Mouse (Mus musculus) retina, postnatal 7 days (tissue): ENCODE measurements around the gene Myo18a.

Experiments
- DNase-seq: peaks from one replicate; pipeline ENCODE4 v3.0.0-alpha.2; 2012; ENCODE audit warnings: low read depth, low spot score

Gene Myo18a

DNA sequence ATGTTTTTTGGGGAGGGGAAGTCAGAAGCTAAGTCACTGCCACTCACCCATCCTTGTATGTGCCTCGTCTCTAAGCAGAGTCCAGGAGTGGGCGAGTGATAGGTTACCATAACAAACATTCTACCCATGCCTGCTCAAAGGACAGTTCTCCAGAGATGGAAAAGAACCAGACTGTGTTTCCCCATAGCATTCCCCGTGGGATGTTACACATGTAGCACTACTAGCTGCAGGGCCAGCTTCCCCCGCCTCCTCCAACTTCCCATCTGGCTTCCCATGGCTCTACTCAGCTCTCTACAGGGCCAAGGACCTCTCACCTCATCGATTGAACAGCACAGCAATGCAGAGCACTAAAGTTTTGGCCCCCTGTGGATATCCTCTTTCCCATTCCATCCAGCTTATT is 32.2 kb downstream of the Myo18a start:
- no peak for DNase-seq

GRCm38 (mm10) chr11:77800491-77800868 is 37.4 kb downstream of the Myo18a start:
- no peak for DNase-seq

- no peak for DNase-seq
Observed at GRCm38 (mm10) chr11:77800869-77801701, 38.0 kb downstream of the Myo18a start.

DNA sequence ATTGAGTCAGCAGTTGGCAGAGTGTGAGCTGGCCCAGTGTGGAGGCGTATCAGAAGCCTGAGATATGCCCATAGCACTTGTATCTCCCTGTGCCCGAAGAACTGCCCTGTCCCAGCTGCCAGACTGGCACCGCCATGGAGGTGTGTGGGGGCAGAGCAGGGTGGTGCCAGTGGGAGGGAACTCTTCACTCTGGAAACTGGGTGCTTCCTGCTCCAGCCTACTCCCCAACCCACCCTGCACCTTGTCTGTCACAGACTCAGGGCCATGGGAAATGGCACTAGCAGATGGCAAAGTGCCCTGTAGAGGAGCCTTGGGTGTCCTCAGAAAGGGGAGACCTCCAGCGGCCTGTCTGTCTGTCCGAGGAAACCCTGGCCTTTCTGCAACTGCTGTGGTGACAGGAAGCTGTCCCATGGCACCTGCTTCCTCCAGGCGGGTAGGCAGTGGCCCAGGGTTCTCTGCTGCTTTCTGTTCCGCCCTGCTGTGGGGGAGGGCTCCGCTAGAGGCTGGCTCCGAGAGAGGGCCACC is 39.4 kb downstream of the Myo18a start:
- no peak for DNase-seq

GRCm38 (mm10) chr11:77806218-77806617 is 43.2 kb downstream of the Myo18a start:
- no peak for DNase-seq

GRCm38 (mm10) chr11:77806855-77807254 is 43.8 kb downstream of the Myo18a start:
- no peak for DNase-seq

GRCm38 (mm10) chr11:77808051-77808465 is 45.0 kb downstream of the Myo18a start:
- no peak for DNase-seq

- no peak for DNase-seq
Observed at GRCm38 (mm10) chr11:77809215-77809614, 46.2 kb downstream of the Myo18a start.

DNA sequence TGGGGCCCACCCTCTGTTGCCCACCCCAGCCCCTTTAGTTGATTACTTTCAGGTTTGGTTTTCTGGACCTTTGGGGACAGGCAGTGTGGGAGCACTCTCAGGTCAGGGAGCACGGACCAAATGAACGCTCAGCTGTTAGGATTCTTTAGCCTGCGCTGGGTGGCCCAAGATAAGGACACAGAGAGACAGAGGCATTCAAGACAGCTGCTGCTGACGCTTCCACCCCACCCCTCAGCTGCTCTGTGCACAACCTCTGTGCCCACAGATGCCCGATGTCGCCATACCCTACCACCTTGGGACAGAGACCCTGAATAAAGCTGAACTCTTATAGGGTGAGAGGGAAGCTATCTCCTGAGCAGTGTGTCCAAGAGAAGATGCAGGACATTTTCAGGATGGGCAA is 47.0 kb downstream of the Myo18a start:
- DNase-seq: no peak

DNA sequence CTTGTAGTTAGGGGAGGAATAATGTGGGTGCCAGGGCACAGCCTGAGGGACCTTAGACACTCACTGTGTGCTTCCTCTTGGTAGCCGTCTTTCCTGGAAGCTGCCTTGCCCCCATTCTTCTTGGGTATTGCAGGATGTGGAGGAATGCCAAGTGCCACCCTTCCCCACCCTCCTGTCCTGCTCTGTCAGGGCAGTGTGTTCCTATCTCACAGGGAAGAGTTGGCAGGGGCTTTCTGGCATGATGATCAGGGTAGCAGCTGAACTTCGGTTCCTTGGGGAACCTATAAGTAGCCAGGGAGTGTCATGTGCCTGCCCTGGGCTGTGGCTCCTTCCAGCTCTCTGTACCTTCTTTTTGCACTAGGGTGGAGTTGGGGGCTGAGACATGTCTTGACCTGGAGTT is 50.9 kb downstream of the Myo18a start:
- no peak for DNase-seq

DNA sequence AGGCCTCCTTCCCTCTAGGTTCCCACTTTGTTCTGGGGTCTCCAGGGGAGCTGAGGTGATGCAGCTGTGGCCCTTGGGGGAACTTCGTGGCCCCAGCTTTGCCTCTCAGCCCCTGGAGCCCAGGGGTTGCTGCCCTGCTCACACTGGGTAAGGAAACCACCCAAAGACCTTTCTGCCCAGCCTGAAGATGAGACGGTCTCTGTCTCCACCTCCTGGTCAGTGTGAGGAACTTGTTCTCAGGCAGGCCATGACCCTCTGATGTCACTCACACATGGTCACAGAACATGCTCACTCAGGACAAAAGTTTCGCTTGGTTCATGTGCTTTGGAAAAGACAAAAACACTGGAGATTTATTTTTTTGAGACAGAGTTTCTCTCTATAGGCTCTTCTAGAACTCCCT is 53.0 kb downstream of the Myo18a start:
- peak; percentile 80 for DNase-seq

- no peak for DNase-seq
Observed at GRCm38 (mm10) chr11:77821648-77822047, 58.6 kb downstream of the Myo18a start.

GRCm38 (mm10) chr11:77822781-77823180 is 59.7 kb downstream of the Myo18a start:
- peak; percentile 54 for DNase-seq

DNA sequence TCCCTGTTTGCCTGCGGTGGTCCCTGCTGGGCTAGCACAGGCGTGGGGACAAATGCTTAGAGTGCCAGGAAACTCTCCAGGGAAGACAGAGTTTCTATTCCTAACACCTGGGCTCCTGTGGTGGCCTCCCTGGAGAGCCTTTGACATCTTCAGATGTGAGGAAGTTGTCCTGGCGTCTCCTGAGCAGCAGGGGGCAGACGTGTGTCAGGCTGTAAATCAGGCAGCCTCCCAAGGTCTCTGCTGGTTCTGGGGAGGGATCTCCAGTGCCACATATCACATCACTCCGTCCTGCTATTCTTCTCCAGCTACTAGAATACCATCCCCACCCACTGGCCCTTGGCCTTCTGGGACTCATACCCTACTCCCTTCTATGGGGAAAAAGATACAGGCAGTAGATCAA is 62.8 kb downstream of the Myo18a start:
- peak; percentile 65 for DNase-seq

- no peak for DNase-seq
Observed at GRCm38 (mm10) chr11:77826311-77826710, 63.3 kb downstream of the Myo18a start.

DNA sequence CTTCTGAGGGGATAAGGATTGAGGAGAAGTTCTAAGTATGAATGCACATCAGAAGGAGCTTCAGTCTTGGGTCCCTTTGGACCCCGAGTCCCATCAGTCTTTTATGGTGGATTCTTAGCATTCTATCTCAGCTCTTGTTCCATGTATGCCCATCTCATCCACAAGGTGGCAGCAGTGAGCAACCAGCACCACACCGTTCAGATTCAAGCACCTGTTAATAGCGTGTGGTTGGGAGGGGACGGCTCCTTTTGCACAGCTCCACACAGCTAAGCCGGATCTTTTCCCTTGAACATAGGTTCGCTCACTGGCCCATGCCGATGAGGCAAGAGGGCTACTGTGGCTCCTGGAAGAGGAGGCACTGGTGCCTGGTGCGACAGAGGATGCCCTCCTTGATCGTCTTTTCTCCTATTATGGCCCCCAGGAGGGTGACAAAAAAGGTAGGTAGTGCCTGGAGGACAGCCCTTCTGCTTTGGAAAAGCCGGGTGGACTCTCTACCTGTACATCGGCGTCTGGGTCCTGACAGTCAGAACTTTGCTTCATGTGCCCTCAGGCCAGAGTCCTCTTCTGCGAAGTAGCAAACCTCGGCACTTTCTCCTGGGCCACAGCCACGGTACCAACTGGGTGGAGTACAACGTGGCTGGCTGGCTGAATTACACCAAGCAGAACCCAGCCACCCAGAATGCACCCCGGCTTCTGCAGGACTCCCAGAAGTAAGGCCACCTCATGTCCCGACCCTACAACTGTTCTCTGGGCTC is 64.4 kb downstream of the Myo18a start:
- DNase-seq: peak; percentile 80

- no peak for DNase-seq
Observed at GRCm38 (mm10) chr11:77828163-77828562, 65.1 kb downstream of the Myo18a start.

GRCm38 (mm10) chr11:77829043-77829841 is 66.2 kb downstream of the Myo18a start:
- DNase-seq: no peak

- DNase-seq: no peak
Observed at GRCm38 (mm10) chr11:77830875-77831274, 67.8 kb downstream of the Myo18a start.

DNA sequence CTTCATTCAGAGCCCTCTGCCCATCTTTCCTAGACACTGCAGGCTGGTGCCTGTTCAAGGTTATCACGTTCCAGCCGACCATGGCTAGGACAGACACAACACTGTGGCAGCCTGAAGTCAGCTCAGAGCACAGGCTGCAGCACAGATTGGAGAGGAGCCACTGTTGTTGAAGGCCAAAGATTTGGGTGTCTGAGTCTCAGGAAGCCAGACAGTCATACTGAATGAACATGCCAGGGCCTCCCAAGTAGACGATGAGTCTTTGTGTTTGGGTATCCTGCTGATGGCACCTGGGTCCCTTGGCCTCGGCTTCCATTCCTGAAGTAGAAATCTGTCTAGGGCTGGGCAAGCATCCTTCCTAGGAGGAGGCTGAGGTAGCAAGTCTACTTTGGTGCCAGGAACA is 69.5 kb downstream of the Myo18a start:
- DNase-seq: no peak

GRCm38 (mm10) chr11:77835109-77835508 is 72.1 kb downstream of the Myo18a start:
- DNase-seq: no peak

- DNase-seq: no peak
Observed at GRCm38 (mm10) chr11:77836290-77836689, 73.2 kb downstream of the Myo18a start.
